Mouse (Mus musculus) layer of hippocampus, postnatal 25 days (tissue): ENCODE measurements around the gene Ttll1. TPM values are rescaled to one million over a fixed set of nuclear protein-coding genes. Genes with fewer than 3 reads are reported as not detected.

Source experiments
- DNase-seq, 2 experiments: peaks; one replicate each; pipeline ENCODE4 v3.0.0; 2022; ENCODE audit warnings: mixed read lengths in 2 of 2, low spot score in 1 of 2; ENCODE audit errors: extremely low spot score in 1 of 2
- total RNA-seq, 2 experiments: library from RNA; stranded (reverse); gene quantifications; 2 replicates each; pipeline ENCODE4 v1.2.3; 2021

Ttll1 gene
- 10 to 100 TPM; 38.1 to 39.1 TPM for total RNA-seq

- peak; percentile 84 to 87 for DNase-seq
These were observed at the start of gene Ttll1 for GRCm38 (mm10) chr15:83510805-83511405. Ttll1 (minus strand) TSS chr15:83510893.

- peak; percentile 77 to 84 for DNase-seq
These were observed 44.7 kb upstream of the Ttll1 start for GRCm38 (mm10) chr15:83555161-83555974.

GRCm38 (mm10) chr15:83553831-83554230, 43.1 kb upstream of the Ttll1 start:
- no peak for DNase-seq

GRCm38 (mm10) chr15:83550137-83550536, 39.4 kb upstream of the Ttll1 start:
- no peak for DNase-seq

GRCm38 (mm10) chr15:83547144-83547543, 36.5 kb upstream of the Ttll1 start:
- DNase-seq: no peak

GRCm38 (mm10) chr15:83546029-83546428, 35.3 kb upstream of the Ttll1 start:
- DNase-seq: no peak

DNA sequence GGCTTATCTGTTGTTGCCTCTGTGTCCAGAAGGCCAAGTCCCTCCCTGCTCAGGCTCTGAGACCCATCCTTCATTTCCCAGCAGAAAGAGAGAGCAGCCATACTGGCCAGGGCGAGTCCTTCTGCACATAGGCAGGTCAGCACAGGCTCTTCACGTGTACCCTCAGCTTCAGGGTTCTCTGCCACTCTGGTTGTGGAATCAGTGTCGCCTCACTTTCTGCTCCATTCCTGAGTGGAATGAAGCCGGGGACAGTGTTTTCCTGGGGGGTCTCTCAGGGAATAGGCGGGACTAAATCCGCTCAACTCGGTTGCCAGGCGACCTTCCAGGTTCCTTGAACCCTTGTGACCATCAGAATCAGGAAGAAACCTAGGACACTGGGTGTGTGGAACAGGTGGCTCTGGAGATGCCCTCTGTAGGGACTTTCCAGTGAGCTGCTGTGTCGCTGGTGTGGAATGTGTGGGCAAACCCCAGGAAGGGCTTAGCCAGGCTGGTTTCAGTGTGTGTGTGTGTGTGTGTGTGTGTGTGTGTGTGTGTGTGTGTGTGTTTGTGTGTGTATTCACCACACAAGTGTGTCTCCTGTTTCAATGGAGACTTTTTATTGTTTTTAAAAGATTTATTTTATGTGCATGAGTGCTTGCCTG, 31.1 kb upstream of the Ttll1 start:
- no peak for DNase-seq

DNA sequence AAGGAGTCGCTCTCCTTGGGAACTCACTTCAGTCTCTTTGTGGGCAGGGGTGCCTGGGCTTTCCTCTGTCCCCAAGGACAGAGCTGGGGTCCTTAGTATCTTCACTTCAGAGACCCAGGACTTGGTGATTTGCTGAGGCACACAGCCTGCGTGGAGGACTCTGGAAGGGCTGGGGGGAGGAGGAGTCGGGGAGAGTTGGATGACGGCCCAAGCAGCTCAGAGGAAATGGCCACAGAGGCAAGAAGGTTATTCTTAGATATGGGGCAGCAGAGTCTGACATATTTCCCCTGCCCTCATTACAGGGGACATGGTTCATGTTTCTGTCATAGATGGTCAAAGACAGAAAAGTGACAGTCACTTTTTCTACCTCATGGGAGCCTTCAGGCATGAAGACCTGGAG, 29.2 kb upstream of the Ttll1 start:
- DNase-seq: no peak

DNA sequence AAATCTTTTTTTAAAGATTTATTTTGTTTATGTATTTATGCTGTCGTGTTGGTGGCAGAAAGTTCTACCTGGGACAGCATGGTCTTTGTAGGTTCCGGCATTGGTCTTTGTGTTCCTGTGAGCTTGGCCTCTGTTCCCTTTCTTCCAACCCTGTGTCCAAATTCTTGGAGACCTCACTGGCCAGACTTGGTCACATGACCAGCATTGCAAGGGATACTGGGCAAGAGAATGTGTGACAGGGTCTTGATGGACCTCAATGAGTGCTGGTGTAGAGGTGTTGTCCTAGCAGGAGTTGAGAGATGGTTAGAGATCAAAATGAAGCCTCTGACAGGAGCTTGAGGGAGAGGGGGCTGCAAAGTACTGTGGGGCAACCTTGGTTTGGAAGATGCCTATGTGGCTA, 28.2 kb upstream of the Ttll1 start:
- DNase-seq: no peak

DNA sequence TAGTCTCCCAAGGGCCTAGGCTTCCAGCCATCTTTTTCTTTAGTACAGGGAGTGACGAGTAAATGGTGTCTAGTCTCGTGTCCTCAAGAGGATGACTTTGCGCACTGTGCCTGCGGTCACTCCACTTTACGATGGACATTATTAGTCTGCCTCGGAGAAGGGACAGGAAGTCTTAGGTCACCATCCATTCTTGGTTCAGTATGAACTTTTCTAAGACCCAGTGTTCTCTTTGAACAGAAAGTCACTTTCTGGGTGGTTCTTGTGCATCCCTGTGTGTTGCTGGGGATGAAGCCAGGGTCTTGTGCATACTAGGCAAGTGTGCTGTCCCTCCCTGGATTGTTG, 25.2 kb upstream of the Ttll1 start:
- no peak for DNase-seq

DNA sequence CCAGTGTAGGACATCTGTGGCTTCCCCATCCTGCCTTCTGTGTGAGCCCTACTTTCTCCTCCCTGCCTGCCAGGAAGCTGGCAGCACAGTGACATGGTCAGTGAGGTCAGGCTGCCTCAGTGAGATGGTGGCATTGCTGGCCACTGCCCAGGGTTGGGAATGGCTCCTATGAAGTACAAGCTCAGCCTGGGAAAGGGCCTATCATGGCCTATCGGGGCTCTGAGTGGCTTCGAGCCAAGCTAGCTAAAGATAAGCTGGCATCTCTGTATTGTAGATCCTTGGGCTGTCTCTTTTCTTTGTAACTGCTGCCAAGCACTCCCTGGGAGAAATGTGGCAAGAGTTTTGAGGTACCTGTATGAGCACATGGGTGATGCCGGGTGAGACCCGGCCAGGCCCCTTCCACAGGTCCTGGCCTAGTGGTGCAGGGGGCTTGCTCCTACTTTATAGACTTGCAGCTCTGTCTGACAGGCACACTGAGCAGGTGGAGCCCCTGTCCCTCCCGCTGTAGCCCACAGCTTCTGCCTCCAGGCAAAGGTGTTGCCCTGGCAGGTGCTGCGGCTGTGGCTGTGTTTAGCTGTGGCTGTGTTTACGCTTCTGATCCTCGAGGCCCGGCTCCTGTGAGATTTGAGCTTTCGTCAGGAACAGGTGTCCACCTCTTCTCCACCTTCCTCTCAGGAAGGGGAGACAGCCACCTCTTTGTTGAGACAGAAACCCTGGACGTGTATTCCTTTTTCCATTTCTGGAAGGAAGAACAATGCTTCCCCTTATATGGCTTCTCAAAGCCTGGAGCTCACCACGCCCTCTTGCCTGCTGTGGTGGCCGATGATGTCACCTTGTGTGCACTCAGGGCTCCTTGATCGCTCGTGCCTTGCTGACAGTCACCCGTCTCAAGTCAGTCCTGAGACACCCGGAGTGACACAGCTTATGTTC, 24.5 kb upstream of the Ttll1 start:
- no peak for DNase-seq

DNA sequence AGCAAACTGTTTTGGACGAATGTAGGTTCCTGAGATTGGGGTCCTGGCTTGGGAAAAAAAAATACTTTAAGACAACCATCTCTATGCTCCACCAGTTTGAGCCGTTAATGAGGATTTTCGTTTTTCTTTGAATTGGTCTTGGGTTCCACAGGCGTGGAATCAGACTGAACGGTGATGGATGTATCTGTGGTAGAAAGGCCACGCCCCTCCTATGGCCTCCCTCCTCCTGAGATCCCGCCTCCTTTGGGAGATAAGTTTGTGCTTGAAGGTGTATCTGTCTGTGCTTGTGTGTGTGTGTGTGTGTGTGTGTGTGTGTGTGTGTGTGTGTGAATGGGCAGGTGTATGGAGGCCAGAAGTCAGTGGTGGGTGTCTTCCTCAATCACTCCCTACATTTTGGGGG, 21.9 kb upstream of the Ttll1 start:
- no peak for DNase-seq

- no peak for DNase-seq
These were observed 21.3 kb upstream of the Ttll1 start for GRCm38 (mm10) chr15:83531961-83532469.

DNA sequence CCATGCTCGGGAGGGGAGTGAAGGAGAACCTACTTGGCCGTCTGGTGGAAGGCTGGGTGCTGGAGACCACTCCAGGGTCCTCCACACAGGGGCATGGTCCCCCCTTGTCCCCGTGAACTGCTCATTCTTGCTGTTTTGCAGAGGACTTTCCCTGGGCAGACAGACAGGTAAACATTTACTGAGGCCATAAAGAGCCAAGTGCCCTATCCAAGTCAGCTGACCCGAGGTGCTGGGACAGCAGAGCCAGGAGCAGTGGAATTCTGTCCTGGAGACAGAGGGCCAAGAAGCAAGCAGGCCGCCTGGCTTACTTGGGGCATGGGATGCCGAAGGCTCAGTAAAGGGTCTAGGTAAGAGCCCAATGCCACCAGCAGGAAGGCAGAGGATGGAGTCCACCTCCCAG, 20.0 kb upstream of the Ttll1 start:
- no peak for DNase-seq

GRCm38 (mm10) chr15:83530233-83530632, 19.5 kb upstream of the Ttll1 start:
- DNase-seq: no peak

GRCm38 (mm10) chr15:83529765-83530164, 19.1 kb upstream of the Ttll1 start:
- DNase-seq: no peak

- no peak for DNase-seq
These were observed 18.2 kb upstream of the Ttll1 start for GRCm38 (mm10) chr15:83528892-83529291.

DNA sequence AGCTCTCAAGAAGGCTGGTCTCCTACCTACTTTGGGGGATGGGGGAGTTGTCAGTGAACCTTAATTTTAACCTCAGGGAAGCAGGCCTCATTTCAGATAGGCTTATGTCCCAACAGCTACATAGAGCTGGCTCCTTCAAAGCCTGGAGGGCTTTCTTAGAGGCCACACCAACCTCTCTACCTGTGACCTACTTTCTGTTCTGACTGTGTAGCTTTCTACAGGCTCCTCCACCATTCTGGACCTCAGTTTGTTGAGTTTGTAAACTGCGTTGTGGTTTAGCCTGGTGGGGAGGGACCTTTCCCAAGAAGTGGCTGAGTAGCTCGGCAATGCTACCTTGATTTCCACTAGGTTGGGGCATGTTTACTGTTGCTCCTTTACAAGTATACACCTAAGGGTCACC, 17.1 kb upstream of the Ttll1 start:
- no peak for DNase-seq

GRCm38 (mm10) chr15:83527092-83527437, 16.4 kb upstream of the Ttll1 start:
- DNase-seq: no peak

- DNase-seq: no peak
These were observed 15.9 kb upstream of the Ttll1 start, which contains the start of gene Bik for GRCm38 (mm10) chr15:83526424-83527091. Bik (plus strand) TSS chr15:83526862.
